Mouse (Mus musculus): ENCODE results near the gene Gm8257.
"Not testable (repeated sequence)": the region's sequence is repeated elsewhere in the genome, so short reads cannot be mapped to it uniquely, and the experiment has no call there.

Gene Gm8257

DNA sequence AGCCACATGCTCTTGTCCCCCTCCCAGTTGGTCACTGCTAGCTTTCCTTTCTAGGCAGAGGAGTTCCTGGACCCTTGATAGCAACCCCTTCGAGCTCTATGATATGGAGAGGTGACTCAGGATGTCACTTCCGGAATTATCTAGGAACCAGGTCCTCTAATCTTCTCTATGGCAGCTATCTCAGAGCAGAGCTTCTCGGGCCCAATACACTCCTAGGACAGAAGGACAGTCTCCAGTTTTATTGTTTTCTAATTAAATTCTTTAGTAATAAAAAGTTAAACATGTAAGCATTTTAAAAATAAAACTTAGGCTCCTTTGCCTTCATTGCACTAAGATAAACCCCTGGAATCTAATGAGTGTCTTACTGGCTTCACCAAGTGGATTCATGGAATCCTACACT is at the start of gene Gm8257:
Gm8257 (minus strand) TSS at position 101 of the 400 bp plus-strand sequence.
- DNase-seq = not testable (repeated sequence)

DNA sequence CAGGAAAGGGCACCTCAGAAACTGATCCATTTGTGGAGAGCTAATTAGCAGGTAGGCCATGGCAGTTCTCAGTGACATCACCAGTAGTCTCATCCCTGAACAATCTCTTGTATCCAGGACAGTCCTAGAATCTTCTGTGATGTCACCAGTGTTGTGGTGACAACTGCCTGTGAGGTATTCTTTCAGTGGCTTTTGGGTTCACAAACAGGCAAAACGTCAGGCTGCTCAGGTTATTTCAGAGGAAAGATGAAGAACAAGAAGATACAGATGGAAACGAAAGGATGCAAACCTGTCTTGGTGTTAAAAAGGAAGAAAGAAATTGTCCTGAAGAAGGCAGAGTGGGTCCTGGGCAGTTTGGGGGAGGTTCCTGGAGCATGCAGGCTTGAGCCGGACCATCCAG is 44.0 kb upstream of the Gm8257 start, which contains the start of gene Gm8267:
Gm8267 (minus strand) TSS at position 101 of the 400 bp plus-strand sequence.
- DNase-seq = no peak

DNA sequence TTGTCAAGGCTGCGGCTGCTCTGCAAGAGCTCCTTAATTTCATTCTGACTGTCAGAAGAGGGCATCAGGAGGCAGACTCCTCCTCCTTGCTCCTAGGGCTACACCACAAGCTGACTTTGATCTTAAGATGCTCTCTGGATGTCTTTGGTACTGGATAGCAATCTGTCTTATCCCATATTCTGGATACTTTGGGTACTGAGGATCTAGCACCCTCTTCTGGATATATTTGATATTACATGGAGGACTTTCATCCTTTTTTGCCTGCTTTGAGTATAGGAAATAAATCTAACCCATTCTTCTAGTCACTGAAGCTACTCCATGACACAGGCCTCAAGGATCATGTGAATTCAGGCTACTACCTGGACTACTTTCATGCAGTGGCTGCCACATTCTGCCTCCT is 36.5 kb upstream of the Gm8257 start:
- not testable (repeated sequence) for DNase-seq

DNA sequence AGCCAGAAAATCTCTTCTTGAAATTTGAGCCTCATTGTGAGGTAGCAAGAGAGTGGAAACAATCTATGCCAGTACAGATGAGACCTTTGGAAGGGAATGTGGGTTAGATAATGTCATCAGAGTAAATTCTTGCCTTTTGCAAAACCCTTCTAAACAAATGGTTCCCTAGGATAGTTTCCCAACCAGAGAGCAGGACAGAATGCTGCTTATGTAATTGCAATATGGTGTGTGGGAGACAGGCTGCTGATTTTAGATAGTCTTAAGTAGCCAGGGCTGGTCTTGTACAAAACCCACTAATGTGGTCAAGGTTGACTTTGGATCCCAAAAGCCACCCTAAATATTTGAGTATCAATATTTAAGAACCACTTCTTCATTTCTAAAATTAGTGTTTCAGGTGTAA is 24.5 kb upstream of the Gm8257 start:
- not testable (repeated sequence) for DNase-seq

DNA sequence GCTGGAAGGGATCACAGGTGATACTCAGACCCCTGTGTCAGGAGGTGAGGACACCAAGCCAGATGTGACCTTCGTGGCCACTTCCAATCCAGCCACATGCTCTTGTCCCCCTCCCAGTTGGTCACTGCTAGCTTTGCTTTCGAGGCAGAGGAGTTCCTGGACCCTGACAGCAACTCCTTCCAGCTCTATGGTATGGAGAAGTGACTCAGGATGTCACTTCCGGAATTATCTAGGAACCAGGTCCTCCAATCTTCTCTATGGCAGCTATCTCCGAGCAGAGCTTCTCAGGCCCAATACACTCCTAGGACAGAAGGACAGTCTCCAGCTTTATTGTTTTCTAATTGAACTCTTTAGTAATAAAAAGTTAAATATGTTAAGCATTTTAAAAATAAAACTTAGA is 78.5 kb downstream of the Gm8257 start, which contains the start of gene Gm5624:
Gm5624 (minus strand) TSS at position 202 of the 400 bp plus-strand sequence.
- not testable (repeated sequence) for DNase-seq
